Mouse (Mus musculus): ENCODE measurements at regions not wholly inside any gene's neighbourhood (a gene's known extent, or its start where the extent isn't known, plus 50 kb on each side); places are given as distances from the start of the nearest gene placed in this dataset.

- DNase-seq (ENCODE audit: low spot score): no peak
- Histone ChIP-seq H3K4me2 (ENCODE audit: low read depth) (no peak overlapping the region), H3K27ac (ENCODE audit: low read depth, low read length) (no peak overlapping the region), H3K4me1 (ENCODE audit: control insufficient read depth, insufficient read depth, low read length) (no peaks in the 10 kb centered on the region; the same call in 1 of the 2 replicates), H3K36me3 (ENCODE audit: control insufficient read depth, insufficient read depth, low read length) (no peaks in the 10 kb centered on the region), H3K9ac (ENCODE audit: low read length) (no peak overlapping the region), H3K9me3 (ENCODE audit: control insufficient read depth, low read length) (no peaks in the 10 kb centered on the region), H3K4me3 (ENCODE audit: low read depth, low read length) (no peak overlapping the region), H3K27me3 (ENCODE audit: control insufficient read depth, insufficient read depth, low read length) (no peaks in the 10 kb centered on the region)
- 35% methylated on average over 3 of the region's 3 CpGs for WGBS
- no peak for ATAC-seq (ENCODE audit: insufficient read depth, low FRiP score, low TSS enrichment)
Observed at GRCm38 (mm10) chr10:92248648-92249047, 473.6 kb downstream of the Nedd1 start.

- H3K4me2 ChIP-seq (ENCODE audit: low read depth): no peak overlapping the region
- DNase-seq (ENCODE audit: low spot score): no peak
- H3K9ac ChIP-seq (ENCODE audit: low read length): no peak overlapping the region
- no peak overlapping the region for H3K4me3 ChIP-seq (ENCODE audit: low read depth, low read length)
- ATAC-seq (ENCODE audit: insufficient read depth, low FRiP score, low TSS enrichment): no peak
- no peaks in the 10 kb centered on the region for H3K36me3 ChIP-seq (ENCODE audit: control insufficient read depth, insufficient read depth, low read length)
- no peaks in the 10 kb centered on the region for H3K9me3 ChIP-seq (ENCODE audit: control insufficient read depth, low read length)
- no peaks in the 10 kb centered on the region; the same call in 1 of the 2 replicates for H3K4me1 ChIP-seq (ENCODE audit: control insufficient read depth, insufficient read depth, low read length)
- 33% methylated on average over 5 of the region's 5 CpGs for WGBS
- no peak overlapping the region for H3K27ac ChIP-seq (ENCODE audit: low read depth, low read length)
- no peaks in the 10 kb centered on the region for H3K27me3 ChIP-seq (ENCODE audit: control insufficient read depth, insufficient read depth, low read length)
Observed at GRCm38 (mm10) chr10:92247449-92247805, 474.8 kb downstream of the Nedd1 start.

DNA sequence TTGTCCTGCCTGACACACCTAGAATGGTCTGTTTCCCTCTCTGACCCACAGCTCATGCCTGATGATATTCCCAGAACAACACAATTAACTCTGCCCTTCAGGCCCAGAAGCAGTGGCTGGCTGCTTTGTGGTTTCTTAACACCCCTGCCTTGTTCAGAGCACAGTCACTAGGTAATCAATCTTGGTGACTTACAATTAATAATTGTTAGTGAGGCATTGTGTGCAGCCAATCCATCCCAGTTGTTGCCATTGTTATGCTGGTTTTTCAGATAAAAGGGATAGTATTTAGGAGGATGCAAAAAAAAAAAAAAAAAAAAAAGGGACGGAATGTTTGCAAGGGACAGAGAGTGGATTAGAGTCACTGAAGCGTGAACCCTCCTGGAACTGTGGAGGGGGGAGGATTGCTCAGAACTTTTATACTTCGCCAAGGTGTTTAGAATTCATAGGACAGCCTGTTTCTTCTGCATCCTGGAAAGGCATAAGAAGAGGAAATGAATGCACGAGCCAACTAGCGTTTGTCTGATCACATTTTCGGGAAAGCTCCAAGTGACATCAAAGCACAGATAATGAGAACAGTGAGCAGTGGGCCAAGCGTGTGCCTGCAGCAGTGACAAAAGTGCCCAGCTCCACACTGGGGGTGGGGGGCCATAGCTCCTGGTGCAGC is 475.3 kb downstream of the Nedd1 start:
- Histone ChIP-seq H3K4me3 (ENCODE audit: low read depth, low read length) (no peak overlapping the region), H3K4me2 (ENCODE audit: low read depth) (no peak overlapping the region), H3K27ac (ENCODE audit: low read depth, low read length) (no peak overlapping the region), H3K36me3 (ENCODE audit: control insufficient read depth, insufficient read depth, low read length) (no peaks in the 10 kb centered on the region), H3K27me3 (ENCODE audit: control insufficient read depth, insufficient read depth, low read length) (no peaks in the 10 kb centered on the region), H3K9me3 (ENCODE audit: control insufficient read depth, low read length) (no peaks in the 10 kb centered on the region), H3K4me1 (ENCODE audit: control insufficient read depth, insufficient read depth, low read length) (no peaks in the 10 kb centered on the region; the same call in 1 of the 2 replicates), H3K9ac (ENCODE audit: low read length) (no peak overlapping the region)
- DNase-seq (ENCODE audit: low spot score): peak; percentile 37
- ATAC-seq (ENCODE audit: insufficient read depth, low FRiP score, low TSS enrichment): peak; percentile 71
- 15% methylated on average over 7 of the region's 7 CpGs for WGBS

GRCm38 (mm10) chr10:92242714-92243440 is 479.3 kb downstream of the Nedd1 start:
- DNase-seq (ENCODE audit: low spot score): peak; percentile 25
- no peaks in the 10 kb centered on the region for H3K36me3 ChIP-seq (ENCODE audit: control insufficient read depth, insufficient read depth, low read length)
- no peaks in the 10 kb centered on the region; the same call in 1 of the 2 replicates for H3K4me1 ChIP-seq (ENCODE audit: control insufficient read depth, insufficient read depth, low read length)
- ATAC-seq (ENCODE audit: insufficient read depth, low FRiP score, low TSS enrichment): no peak
- no peak overlapping the region for H3K4me3 ChIP-seq (ENCODE audit: low read depth, low read length)
- H3K27me3 ChIP-seq (ENCODE audit: control insufficient read depth, insufficient read depth, low read length): no peaks in the 10 kb centered on the region
- no peak overlapping the region for H3K4me2 ChIP-seq (ENCODE audit: low read depth)
- no peaks in the 10 kb centered on the region for H3K9me3 ChIP-seq (ENCODE audit: control insufficient read depth, low read length)
- no peak overlapping the region for H3K9ac ChIP-seq (ENCODE audit: low read length)
- 56% methylated on average over 11 of the region's 11 CpGs for WGBS
- no peak overlapping the region for H3K27ac ChIP-seq (ENCODE audit: low read depth, low read length)

GRCm38 (mm10) chr10:92237881-92238280 is 484.3 kb downstream of the Nedd1 start:
- Histone ChIP-seq H3K9ac (ENCODE audit: low read length) (no peak overlapping the region), H3K4me3 (ENCODE audit: low read depth, low read length) (no peak overlapping the region), H3K27ac (ENCODE audit: low read depth, low read length) (no peak overlapping the region), H3K27me3 (ENCODE audit: control insufficient read depth, insufficient read depth, low read length) (no peaks in the 10 kb centered on the region), H3K36me3 (ENCODE audit: control insufficient read depth, insufficient read depth, low read length) (no peaks in the 10 kb centered on the region), H3K9me3 (ENCODE audit: control insufficient read depth, low read length) (no peaks in the 10 kb centered on the region), H3K4me1 (ENCODE audit: control insufficient read depth, insufficient read depth, low read length) (no peaks in the 10 kb centered on the region), H3K4me2 (ENCODE audit: low read depth) (no peak overlapping the region)
- 53% methylated on average over 5 of the region's 5 CpGs for WGBS
- DNase-seq (ENCODE audit: low spot score): no peak
- ATAC-seq (ENCODE audit: insufficient read depth, low FRiP score, low TSS enrichment): no peak

DNA sequence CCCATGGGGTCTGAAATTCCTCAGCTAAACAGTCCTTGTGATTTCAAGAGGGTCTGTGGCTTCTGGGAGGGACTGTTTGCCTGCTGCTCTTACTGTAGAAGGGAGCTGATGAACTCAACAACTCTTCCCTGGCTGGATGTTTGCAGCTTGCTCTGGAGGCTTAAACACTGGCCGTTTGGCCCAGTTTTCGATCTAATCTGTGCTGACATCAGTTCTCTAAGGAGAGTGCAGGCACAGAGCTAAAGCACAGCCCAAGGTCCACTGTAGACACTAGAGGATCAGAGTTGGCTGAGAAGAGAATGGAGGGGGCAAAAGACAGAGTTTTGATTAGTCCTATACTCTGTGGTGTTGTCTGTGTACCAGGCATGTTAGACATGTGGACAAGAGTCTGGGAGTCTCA is 490.1 kb downstream of the Nedd1 start:
- Histone ChIP-seq H3K4me2 (ENCODE audit: low read depth) (no peak overlapping the region), H3K9ac (ENCODE audit: low read length) (no peak overlapping the region), H3K27ac (ENCODE audit: low read depth, low read length) (no peak overlapping the region), H3K4me1 (ENCODE audit: control insufficient read depth, insufficient read depth, low read length) (no peaks in the 10 kb centered on the region), H3K36me3 (ENCODE audit: control insufficient read depth, insufficient read depth, low read length) (no peaks in the 10 kb centered on the region), H3K4me3 (ENCODE audit: low read depth, low read length) (no peak overlapping the region), H3K9me3 (ENCODE audit: control insufficient read depth, low read length) (no peaks in the 10 kb centered on the region), H3K27me3 (ENCODE audit: control insufficient read depth, insufficient read depth, low read length) (no peaks in the 10 kb centered on the region)
- no peak for DNase-seq (ENCODE audit: low spot score)
- 75% methylated on average over 2 of the region's 2 CpGs for WGBS
- ATAC-seq (ENCODE audit: insufficient read depth, low FRiP score, low TSS enrichment): no peak

DNA sequence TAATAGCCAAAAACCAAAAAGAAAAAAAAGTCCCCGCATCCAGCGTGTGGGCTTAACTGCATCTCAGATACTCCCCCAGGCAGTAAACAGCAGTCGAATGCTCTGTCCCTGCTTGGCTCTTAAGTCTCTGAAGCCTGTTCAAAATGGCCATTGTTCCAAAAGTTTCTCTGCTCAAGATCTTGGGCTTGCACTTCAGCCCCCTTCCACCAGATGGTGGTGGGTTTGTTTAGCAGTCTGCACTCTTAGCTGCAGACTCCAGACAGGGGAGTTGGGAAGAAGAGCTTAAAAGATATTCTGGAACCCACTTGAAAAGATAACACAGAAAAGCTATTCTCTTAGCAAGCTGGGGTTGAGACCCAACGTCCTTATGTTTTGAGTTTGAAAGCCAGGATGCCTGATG is 496.4 kb downstream of the Nedd1 start:
- Histone ChIP-seq H3K27ac (ENCODE audit: low read depth, low read length) (no peak overlapping the region), H3K9ac (ENCODE audit: low read length) (no peak overlapping the region)
- ATAC-seq (ENCODE audit: insufficient read depth, low FRiP score, low TSS enrichment): no peak

DNA sequence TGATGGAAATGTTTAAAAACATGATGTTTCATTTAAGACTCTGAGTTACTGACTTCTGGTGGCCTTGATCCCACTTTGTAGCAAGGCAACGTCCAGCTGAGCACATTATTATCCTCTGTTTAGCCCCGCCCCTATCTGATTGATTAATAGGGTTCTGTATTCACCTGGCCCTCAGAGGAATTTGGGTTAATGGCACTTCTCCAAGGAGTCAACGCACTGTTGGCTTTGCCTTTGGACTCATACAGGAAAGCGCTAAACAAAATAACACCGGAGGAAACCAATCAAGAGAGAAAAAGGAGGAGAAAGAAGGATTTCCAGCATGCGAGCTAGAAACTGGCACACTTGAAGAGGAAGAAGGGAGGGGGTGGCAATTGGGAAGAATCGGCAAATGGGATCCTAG is 497.1 kb downstream of the Nedd1 start:
- WGBS: 90% methylated on average over 7 of the region's 7 CpGs

More for the DNA sequence above, 496.4 kb downstream of the Nedd1 start:
- no peak overlapping the region for H3K4me3 ChIP-seq (ENCODE audit: low read depth, low read length)
- peak; percentile 21 for DNase-seq (ENCODE audit: low spot score)
- H3K9me3 ChIP-seq (ENCODE audit: control insufficient read depth, low read length): no peaks in the 10 kb centered on the region
- 86% methylated on average over 4 of the region's 4 CpGs for WGBS
- H3K36me3 ChIP-seq (ENCODE audit: control insufficient read depth, insufficient read depth, low read length): no peaks in the 10 kb centered on the region
- H3K4me1 ChIP-seq (ENCODE audit: control insufficient read depth, insufficient read depth, low read length): no peaks in the 10 kb centered on the region
- H3K27me3 ChIP-seq (ENCODE audit: control insufficient read depth, insufficient read depth, low read length): no peaks in the 10 kb centered on the region
- H3K4me2 ChIP-seq (ENCODE audit: low read depth): no peak overlapping the region

GRCm38 (mm10) chr10:92219310-92219709 is 502.9 kb downstream of the Nedd1 start:
- no peak overlapping the region for H3K4me3 ChIP-seq (ENCODE audit: low read depth, low read length)
- no peaks in the 10 kb centered on the region for H3K9me3 ChIP-seq (ENCODE audit: control insufficient read depth, low read length)
- H3K27ac ChIP-seq (ENCODE audit: low read depth, low read length): no peak overlapping the region
- no peaks in the 10 kb centered on the region for H3K4me1 ChIP-seq (ENCODE audit: control insufficient read depth, insufficient read depth, low read length)
- no peaks in the 10 kb centered on the region for H3K36me3 ChIP-seq (ENCODE audit: control insufficient read depth, insufficient read depth, low read length)
- no peaks in the 10 kb centered on the region for H3K27me3 ChIP-seq (ENCODE audit: control insufficient read depth, insufficient read depth, low read length)
- H3K4me2 ChIP-seq (ENCODE audit: low read depth): no peak overlapping the region
- ATAC-seq (ENCODE audit: insufficient read depth, low FRiP score, low TSS enrichment) (no peak), DNase-seq (ENCODE audit: low spot score) (no peak)
- no peak overlapping the region for H3K9ac ChIP-seq (ENCODE audit: low read length)
- 86% methylated on average over 3 of the region's 3 CpGs for WGBS

More for the DNA sequence above, 497.1 kb downstream of the Nedd1 start:
- Histone ChIP-seq H3K9me3 (ENCODE audit: control insufficient read depth, low read length) (no peaks in the 10 kb centered on the region), H3K36me3 (ENCODE audit: control insufficient read depth, insufficient read depth, low read length) (no peaks in the 10 kb centered on the region), H3K27ac (ENCODE audit: low read depth, low read length) (no peak overlapping the region), H3K4me3 (ENCODE audit: low read depth, low read length) (no peak overlapping the region), H3K4me1 (ENCODE audit: control insufficient read depth, insufficient read depth, low read length) (no peaks in the 10 kb centered on the region), H3K9ac (ENCODE audit: low read length) (no peak overlapping the region), H3K4me2 (ENCODE audit: low read depth) (no peak overlapping the region), H3K27me3 (ENCODE audit: control insufficient read depth, insufficient read depth, low read length) (no peaks in the 10 kb centered on the region)
- ATAC-seq (ENCODE audit: insufficient read depth, low FRiP score, low TSS enrichment) (no peak), DNase-seq (ENCODE audit: low spot score) (no peak)

Measured in neural tube, embryonic 11.5 days (tissue).